Mouse (Mus musculus): ENCODE measurements at regions not wholly inside any gene's neighbourhood (a gene's known extent, or its start where the extent isn't known, plus 50 kb on each side); places are given as distances from the start of the nearest gene placed in this dataset.

GRCm38 (mm10) chr15:97571885-97572284, 133.7 kb downstream of the Rpap3 start:
- Histone ChIP-seq H3K9ac (no peak overlapping the region), H3K9me3 (replicated peaks) (no peaks in the 10 kb centered on the region), H3K4me3 (replicated peaks) (no peak overlapping the region), H3K27me3 (no peaks in the 10 kb centered on the region), H3K36me3 (no peaks in the 10 kb centered on the region), H3K27ac (no peak overlapping the region), H3K4me1 (peaks cover 4% of the 10 kb centered on the region; the same call in 1 of the 2 replicates), H3K4me2 (no peak overlapping the region)
- ATAC-seq (replicated peaks; ENCODE audit: low FRiP score), result no peak

GRCm38 (mm10) chr15:97560096-97560495, 145.5 kb downstream of the Rpap3 start:
- no peaks in the 10 kb centered on the region for H3K36me3 ChIP-seq
- H3K4me1 ChIP-seq, result no peaks in the 10 kb centered on the region
- no peaks in the 10 kb centered on the region for H3K27me3 ChIP-seq
- peaks cover 16% of the 10 kb centered on the region for H3K9me3 ChIP-seq (replicated peaks)
- no peak overlapping the region for H3K27ac ChIP-seq
- WGBS, result 93% methylated on average over 3 of the region's 3 CpGs
- H3K9ac ChIP-seq, result no peak overlapping the region
- H3K4me2 ChIP-seq, result no peak overlapping the region
- ATAC-seq (replicated peaks; ENCODE audit: low FRiP score), result no peak
- H3K4me3 ChIP-seq (replicated peaks), result no peak overlapping the region

GRCm38 (mm10) chr15:97558725-97559124, 146.9 kb downstream of the Rpap3 start:
- no peaks in the 10 kb centered on the region for H3K27me3 ChIP-seq
- 79% methylated on average over 7 of the region's 7 CpGs for WGBS
- no peak for ATAC-seq (replicated peaks; ENCODE audit: low FRiP score)
- no peak overlapping the region for H3K4me3 ChIP-seq (replicated peaks)
- no peaks in the 10 kb centered on the region for H3K36me3 ChIP-seq
- H3K4me1 ChIP-seq, result no peaks in the 10 kb centered on the region
- H3K9ac ChIP-seq, result no peak overlapping the region
- no peak overlapping the region for H3K27ac ChIP-seq
- peaks cover 16% of the 10 kb centered on the region for H3K9me3 ChIP-seq (replicated peaks)
- no peak overlapping the region for H3K4me2 ChIP-seq

GRCm38 (mm10) chr15:97548354-97548753, 157.3 kb downstream of the Rpap3 start:
- Histone ChIP-seq H3K9ac (no peak overlapping the region), H3K4me3 (replicated peaks) (no peak overlapping the region), H3K27ac (no peak overlapping the region), H3K9me3 (replicated peaks) (0 out of 2 replicates have a peak, but pooled peaks cover 2% of the 10 kb centered on the region), H3K4me1 (no peaks in the 10 kb centered on the region), H3K27me3 (no peaks in the 10 kb centered on the region), H3K36me3 (no peaks in the 10 kb centered on the region), H3K4me2 (no peak overlapping the region)
- ATAC-seq (replicated peaks; ENCODE audit: low FRiP score), result no peak
- WGBS, result 90% methylated on average over 4 of the region's 4 CpGs

- 0 out of 2 replicates have a peak, but pooled peaks cover 2% of the 10 kb centered on the region for H3K9me3 ChIP-seq (replicated peaks)
- H3K9ac ChIP-seq, result no peak overlapping the region
- H3K4me2 ChIP-seq, result no peak overlapping the region
- H3K4me3 ChIP-seq (replicated peaks), result no peak overlapping the region
- no peaks in the 10 kb centered on the region for H3K4me1 ChIP-seq
- WGBS, result 89% methylated on average over 11 of the region's 11 CpGs
- ATAC-seq (replicated peaks; ENCODE audit: low FRiP score), result no peak
- no peaks in the 10 kb centered on the region for H3K27me3 ChIP-seq
- no peak overlapping the region for H3K27ac ChIP-seq
- H3K36me3 ChIP-seq, result no peaks in the 10 kb centered on the region
These were observed 160.6 kb downstream of the Rpap3 start for GRCm38 (mm10) chr15:97545034-97545433.

- no peak for ATAC-seq (replicated peaks; ENCODE audit: low FRiP score)
- 87% methylated on average over 9 of the region's 9 CpGs for WGBS
- Histone ChIP-seq H3K9ac (no peak overlapping the region), H3K4me2 (no peak overlapping the region), H3K36me3 (no peaks in the 10 kb centered on the region), H3K27ac (no peak overlapping the region), H3K27me3 (no peaks in the 10 kb centered on the region), H3K4me3 (replicated peaks) (no peak overlapping the region), H3K9me3 (replicated peaks) (no peaks in the 10 kb centered on the region), H3K4me1 (no peaks in the 10 kb centered on the region)
These were observed 164.0 kb downstream of the Rpap3 start for GRCm38 (mm10) chr15:97541646-97542045.

GRCm38 (mm10) chr15:97536145-97536544, 169.5 kb downstream of the Rpap3 start:
- no peaks in the 10 kb centered on the region for H3K9me3 ChIP-seq (replicated peaks)
- no peak overlapping the region for H3K27ac ChIP-seq
- no peaks in the 10 kb centered on the region for H3K36me3 ChIP-seq
- 91% methylated on average over 12 of the region's 12 CpGs for WGBS
- H3K27me3 ChIP-seq, result no peaks in the 10 kb centered on the region
- H3K4me3 ChIP-seq (replicated peaks), result no peak overlapping the region
- no peak overlapping the region for H3K9ac ChIP-seq
- peaks cover 5% of the 10 kb centered on the region; the same call in 1 of the 2 replicates for H3K4me1 ChIP-seq
- no peak overlapping the region for H3K4me2 ChIP-seq
- ATAC-seq (replicated peaks; ENCODE audit: low FRiP score), result no peak

- no peak for ATAC-seq (replicated peaks; ENCODE audit: low FRiP score)
These were observed 170.7 kb downstream of the Rpap3 start for GRCm38 (mm10) chr15:97534878-97535277.

GRCm38 (mm10) chr15:97533553-97534291, 171.9 kb downstream of the Rpap3 start:
- Histone ChIP-seq H3K27me3 (no peaks in the 10 kb centered on the region), H3K4me3 (replicated peaks) (no peak overlapping the region), H3K4me1 (peaks cover 5% of the 10 kb centered on the region; the same call in 1 of the 2 replicates), H3K4me2 (no peak overlapping the region), H3K9me3 (replicated peaks) (no peaks in the 10 kb centered on the region), H3K27ac (no peak overlapping the region), H3K36me3 (no peaks in the 10 kb centered on the region), H3K9ac (no peak overlapping the region)
- ATAC-seq (replicated peaks; ENCODE audit: low FRiP score), result no peak
- 77% methylated on average over 12 of the region's 12 CpGs for WGBS

More at GRCm38 (mm10) chr15:97534878-97535277, 170.7 kb downstream of the Rpap3 start:
- Histone ChIP-seq H3K4me1 (peaks cover 5% of the 10 kb centered on the region; the same call in 1 of the 2 replicates), H3K27me3 (no peaks in the 10 kb centered on the region), H3K9me3 (replicated peaks) (no peaks in the 10 kb centered on the region), H3K27ac (no peak overlapping the region), H3K36me3 (no peaks in the 10 kb centered on the region), H3K9ac (no peak overlapping the region), H3K4me2 (no peak overlapping the region), H3K4me3 (replicated peaks) (no peak overlapping the region)
- WGBS, result 68% methylated on average over 5 of the region's 5 CpGs

- Histone ChIP-seq H3K27ac (no peak overlapping the region), H3K9me3 (replicated peaks) (no peaks in the 10 kb centered on the region), H3K4me1 (peaks cover 5% of the 10 kb centered on the region; the same call in 1 of the 2 replicates), H3K27me3 (no peaks in the 10 kb centered on the region), H3K9ac (no peak overlapping the region), H3K4me3 (replicated peaks) (no peak overlapping the region), H3K36me3 (no peaks in the 10 kb centered on the region), H3K4me2 (no peak overlapping the region)
- 69% methylated on average over 10 of the region's 10 CpGs for WGBS
- no peak for ATAC-seq (replicated peaks; ENCODE audit: low FRiP score)
These were observed 173.2 kb downstream of the Rpap3 start for GRCm38 (mm10) chr15:97532346-97532910.

- 78% methylated on average over 11 of the region's 11 CpGs for WGBS
- no peaks in the 10 kb centered on the region for H3K36me3 ChIP-seq
- peaks cover 5% of the 10 kb centered on the region; the same call in 1 of the 2 replicates for H3K4me1 ChIP-seq
- no peak for ATAC-seq (replicated peaks; ENCODE audit: low FRiP score)
- no peak overlapping the region for H3K9ac ChIP-seq
- H3K9me3 ChIP-seq (replicated peaks), result no peaks in the 10 kb centered on the region
- no peak overlapping the region for H3K27ac ChIP-seq
- H3K4me3 ChIP-seq (replicated peaks), result no peak overlapping the region
- no peaks in the 10 kb centered on the region for H3K27me3 ChIP-seq
- no peak overlapping the region for H3K4me2 ChIP-seq
These were observed 177.2 kb downstream of the Rpap3 start for GRCm38 (mm10) chr15:97528291-97529050.

GRCm38 (mm10) chr15:97520395-97520794, 185.2 kb downstream of the Rpap3 start:
- WGBS, result 75% methylated on average over 2 of the region's 2 CpGs
- Histone ChIP-seq H3K9ac (no peak overlapping the region), H3K4me2 (no peak overlapping the region), H3K27ac (no peak overlapping the region), H3K4me3 (replicated peaks) (no peak overlapping the region), H3K36me3 (no peaks in the 10 kb centered on the region), H3K27me3 (no peaks in the 10 kb centered on the region), H3K9me3 (replicated peaks) (no peaks in the 10 kb centered on the region), H3K4me1 (peaks cover 7% of the 10 kb centered on the region)
- ATAC-seq (replicated peaks; ENCODE audit: low FRiP score), result no peak
